Mouse (Mus musculus) myocyte (in vitro differentiated cells): ENCODE measurements around the gene Tvp23b.

Experiments
- CEBPB ChIP-seq: IDR thresholded peaks from 2 replicates; pipeline ENCODE4 v1.6.1; 2011; ENCODE audit warnings: mild to moderate bottlenecking, moderate library complexity; ENCODE audit not compliant: poor library complexity, insufficient read depth, severe bottlenecking
- E2F4 ChIP-seq: IDR thresholded peaks from one replicate; pipeline ENCODE4 v1.6.1; 2011; ENCODE audit warnings: mild to moderate bottlenecking, control low read depth, moderate library complexity; ENCODE audit not compliant: insufficient read depth
- POLR2A ChIP-seq: IDR thresholded peaks from one replicate; pipeline ENCODE4 v1.6.1; 2011; ENCODE audit warnings: low read depth, mild to moderate bottlenecking, control low read depth, moderate library complexity; ENCODE audit not compliant: insufficient read length
- POLR2AphosphoS2 ChIP-seq: IDR thresholded peaks from one replicate; pipeline ENCODE4 v1.6.1; 2011; ENCODE audit warnings: low read depth, control low read depth; ENCODE audit not compliant: insufficient read length
- TCF12 ChIP-seq: IDR thresholded peaks from one replicate; pipeline ENCODE4 v1.6.1; 2011; ENCODE audit warnings: mild to moderate bottlenecking, control low read depth; ENCODE audit not compliant: poor library complexity, insufficient read depth, severe bottlenecking
- TCF3 ChIP-seq: IDR thresholded peaks from one replicate; pipeline ENCODE4 v1.6.1; 2011; ENCODE audit warnings: low read depth, control low read depth; ENCODE audit not compliant: insufficient read length
- USF1 ChIP-seq: IDR thresholded peaks from one replicate; pipeline ENCODE4 v1.6.1; 2011; ENCODE audit warnings: low read depth, mild to moderate bottlenecking, control low read depth, moderate library complexity

- TF ChIP-seq POLR2A: no peak
- no peak for TF ChIP-seq TCF3
- no peak for TF ChIP-seq TCF12
- no peak for TF ChIP-seq E2F4
- TF ChIP-seq POLR2AphosphoS2: no peak
- TF ChIP-seq CEBPB: no peak
- TF ChIP-seq USF1: no peak
These were observed 28.1 kb upstream of the Tvp23b start for GRCm38 (mm10) chr11:62851199-62851598.
